Mouse (Mus musculus) splenic B cell, adult 2 months (primary cell): ENCODE measurements around the gene Serpinf1.

Experiments
- DNase-seq: peaks from one replicate; pipeline ENCODE4 v3.0.0-alpha.2; 2011; ENCODE audit warnings: low read depth, low spot score
- H3K27me3 ChIP-seq: 2 replicates; pipeline ENCODE4 v1.6.1; 2012; ENCODE audit warnings: mild to moderate bottlenecking, low read length, moderate library complexity, mixed read lengths; ENCODE audit not compliant: control insufficient read depth, poor library complexity, insufficient read depth, severe bottlenecking
- H3K36me3 ChIP-seq: 2 replicates; pipeline ENCODE4 v1.6.1; 2012; ENCODE audit warnings: mild to moderate bottlenecking, low read length, moderate library complexity, mixed read lengths; ENCODE audit not compliant: control insufficient read depth, poor library complexity, insufficient read depth, severe bottlenecking

Serpinf1 gene

GRCm38 (mm10) chr11:75449695-75450094, 27.2 kb upstream of the Serpinf1 start:
- no peaks in the 10 kb centered on the region for H3K27me3 ChIP-seq
- no peak for DNase-seq
- H3K36me3 ChIP-seq = peaks cover 21% of the 10 kb centered on the region

DNA sequence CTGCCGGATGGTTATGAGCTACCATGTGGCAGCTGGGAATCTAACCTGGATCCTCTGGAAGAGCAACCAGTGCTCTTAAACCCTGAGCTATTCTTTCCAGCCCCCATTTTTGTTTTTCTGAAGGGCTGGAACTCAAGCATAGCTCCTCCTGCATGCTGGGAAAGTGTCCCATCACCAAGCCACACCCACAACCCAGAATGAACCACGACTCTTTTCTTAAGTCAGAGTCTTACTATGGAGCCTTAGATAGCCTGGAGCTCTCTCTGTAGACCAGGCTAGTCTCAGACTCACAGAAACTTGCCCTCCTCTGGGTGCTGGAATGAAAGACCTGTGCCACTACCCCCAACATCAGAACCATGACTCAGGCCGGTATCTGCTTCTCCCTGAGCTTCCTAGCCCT, 26.1 kb upstream of the Serpinf1 start:
- no peak for DNase-seq
- H3K36me3 ChIP-seq = peaks cover 23% of the 10 kb centered on the region
- no peaks in the 10 kb centered on the region for H3K27me3 ChIP-seq

- no peak for DNase-seq
- Histone ChIP-seq H3K27me3 (no peaks in the 10 kb centered on the region), H3K36me3 (peaks cover 22% of the 10 kb centered on the region)
Measured at GRCm38 (mm10) chr11:75443711-75444110, 21.2 kb upstream of the Serpinf1 start.

- no peak for DNase-seq
- no peaks in the 10 kb centered on the region for H3K27me3 ChIP-seq
- peaks cover 17% of the 10 kb centered on the region for H3K36me3 ChIP-seq
Measured at GRCm38 (mm10) chr11:75441601-75442000, 19.1 kb upstream of the Serpinf1 start.

DNA sequence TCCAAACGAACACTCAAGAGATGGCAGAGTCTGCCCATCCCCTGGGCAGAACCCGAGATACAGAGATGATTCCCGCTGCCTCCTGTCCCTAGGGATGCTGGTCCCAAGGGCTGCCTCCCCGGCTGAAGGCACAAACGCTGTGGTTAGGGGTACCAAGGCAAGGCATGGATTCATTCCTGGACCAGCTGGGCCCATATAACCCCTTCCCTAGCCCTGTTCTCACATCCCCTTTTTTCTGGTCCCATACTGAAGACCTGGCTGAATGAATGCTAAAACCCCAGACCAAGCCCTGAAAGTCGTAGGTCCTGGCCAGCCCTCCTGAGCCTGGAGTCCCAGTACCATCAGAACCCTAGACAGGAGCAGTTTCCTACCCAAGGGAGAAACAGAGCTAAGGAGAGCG, 18.5 kb upstream of the Serpinf1 start:
- DNase-seq = no peak
- Histone ChIP-seq H3K36me3 (peaks cover 15% of the 10 kb centered on the region), H3K27me3 (no peaks in the 10 kb centered on the region)

DNA sequence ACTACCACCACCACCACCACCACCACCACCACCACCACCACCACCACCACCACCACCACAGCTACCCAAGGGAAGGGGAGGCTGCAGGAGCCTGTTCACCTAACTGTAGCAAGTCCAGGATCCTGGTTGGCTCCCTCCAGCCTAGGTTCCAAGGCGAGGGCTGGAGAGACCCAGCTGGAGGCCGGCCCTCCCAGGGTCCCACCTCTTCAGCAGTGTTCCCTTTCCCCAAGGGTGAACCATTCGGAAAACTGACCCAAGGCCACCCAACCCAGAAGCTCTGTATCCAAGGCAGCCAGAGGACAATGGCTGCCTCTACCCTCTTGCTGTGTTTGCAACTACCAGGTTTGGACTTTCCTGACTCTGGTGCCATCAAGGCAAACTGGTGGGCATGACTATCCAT, 17.4 kb upstream of the Serpinf1 start:
- DNase-seq = no peak
- Histone ChIP-seq H3K36me3 (peaks cover 9% of the 10 kb centered on the region), H3K27me3 (no peaks in the 10 kb centered on the region)

DNA sequence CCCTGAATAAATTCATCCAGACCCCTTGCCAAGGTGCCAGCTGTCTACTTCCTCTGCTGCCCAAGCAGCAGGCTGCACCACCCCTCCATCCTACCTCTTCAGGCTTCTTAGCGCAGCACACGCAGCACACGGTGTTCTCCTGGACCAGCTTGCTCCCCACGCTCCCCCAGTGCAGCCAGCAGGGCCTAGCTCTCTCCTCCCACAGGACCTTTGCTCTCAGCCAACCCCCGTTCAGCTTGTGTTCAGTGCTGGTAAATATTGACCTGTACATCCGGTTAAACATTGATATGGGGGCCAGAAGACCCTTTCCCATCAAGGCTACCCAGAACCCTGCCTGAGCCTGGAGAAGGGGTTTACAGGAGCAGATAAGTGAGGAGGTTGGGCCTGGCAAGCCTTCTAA, 16.9 kb upstream of the Serpinf1 start, which contains the start of gene Serpinf2:
Gene Serpinf2, minus strand, starts transcription at position 229 of the 400 bp plus-strand sequence.
- Histone ChIP-seq H3K36me3 (peaks cover 6% of the 10 kb centered on the region), H3K27me3 (no peaks in the 10 kb centered on the region)
- DNase-seq = no peak

GRCm38 (mm10) chr11:75438804-75439203, 16.3 kb upstream of the Serpinf1 start:
- peaks cover 6% of the 10 kb centered on the region for H3K36me3 ChIP-seq
- no peak for DNase-seq

DNA sequence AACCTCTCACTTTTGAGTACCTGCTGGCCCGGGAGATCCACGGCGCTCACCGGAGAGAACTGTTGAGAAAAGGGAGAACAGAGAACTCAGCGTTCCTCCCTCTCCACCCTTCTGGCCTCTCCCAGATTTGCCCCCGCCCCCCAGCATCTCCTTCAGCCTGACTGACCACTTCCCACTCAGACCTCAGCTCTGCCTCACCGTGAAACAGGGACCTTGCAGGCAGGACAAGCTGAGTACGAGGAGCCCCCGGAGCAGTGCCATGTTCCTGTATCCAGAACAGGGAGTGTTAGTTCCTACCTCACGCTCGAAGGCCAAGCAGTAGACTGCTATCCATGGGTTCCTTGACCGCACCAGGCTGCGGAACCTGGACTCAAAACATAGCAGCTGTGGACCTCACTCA, 15.7 kb upstream of the Serpinf1 start:
- H3K36me3 ChIP-seq = peaks cover 6% of the 10 kb centered on the region
- DNase-seq = no peak

More at GRCm38 (mm10) chr11:75438804-75439203, 16.3 kb upstream of the Serpinf1 start:
- no peaks in the 10 kb centered on the region for H3K27me3 ChIP-seq

DNA sequence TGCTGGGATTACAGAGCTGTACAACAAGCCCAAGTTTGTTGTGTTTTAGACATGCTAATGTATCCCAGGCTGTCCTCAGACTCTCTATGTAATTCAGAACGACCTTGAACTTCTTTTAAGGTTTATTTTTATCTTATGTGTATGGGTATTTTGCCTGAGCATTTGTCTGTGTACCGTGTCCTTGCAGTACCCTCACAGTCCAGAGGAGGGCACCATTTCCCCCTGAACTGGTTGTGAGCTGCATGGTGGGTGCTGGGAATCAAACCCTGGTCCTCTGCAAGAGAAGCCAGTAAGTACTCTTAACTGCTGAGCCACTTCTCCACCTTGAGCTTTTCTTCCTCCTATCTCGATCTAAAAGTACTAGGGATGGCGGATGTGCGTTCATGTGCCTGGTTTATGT, 11.6 kb upstream of the Serpinf1 start:
- no peaks in the 10 kb centered on the region for H3K36me3 ChIP-seq
- no peaks in the 10 kb centered on the region for H3K27me3 ChIP-seq
- no peak for DNase-seq

More for the DNA sequence above, 15.7 kb upstream of the Serpinf1 start:
- H3K27me3 ChIP-seq = no peaks in the 10 kb centered on the region

- Histone ChIP-seq H3K27me3 (no peaks in the 10 kb centered on the region), H3K36me3 (no peaks in the 10 kb centered on the region)
- DNase-seq = no peak
Measured at GRCm38 (mm10) chr11:75431307-75431706, 8.8 kb upstream of the Serpinf1 start.

DNA sequence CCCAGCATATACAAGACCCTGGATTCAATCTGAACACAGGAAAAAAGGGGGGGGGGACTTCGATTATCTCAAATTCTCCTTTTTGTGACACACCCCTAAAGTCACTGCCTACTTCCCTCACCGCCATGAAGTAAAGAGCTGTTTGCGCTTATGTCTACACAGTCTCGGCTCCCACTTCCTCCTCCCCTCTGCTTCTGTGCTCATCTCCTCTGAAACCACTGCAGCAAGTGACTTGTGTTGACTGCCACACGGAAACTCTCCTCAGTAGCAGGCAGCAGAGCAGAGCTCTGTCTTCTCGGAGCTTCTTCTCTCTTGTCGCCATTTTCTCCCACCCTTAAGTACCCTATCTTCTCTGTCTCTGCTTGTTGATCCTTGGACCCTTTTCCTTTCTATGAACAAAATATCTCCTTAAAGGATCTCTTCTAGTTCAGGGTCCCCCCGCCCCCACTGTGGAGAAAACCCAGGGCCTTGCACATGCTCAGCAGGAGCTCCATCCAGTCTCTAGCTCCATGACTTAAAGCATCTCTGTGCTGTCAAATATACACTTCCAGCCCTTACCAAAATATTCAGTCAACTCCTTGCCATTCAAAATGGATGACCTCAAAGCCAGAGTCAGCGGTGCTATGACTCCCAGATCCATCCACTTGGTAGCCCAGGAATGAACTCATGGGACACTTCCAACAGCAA, 6.7 kb upstream of the Serpinf1 start:
- DNase-seq = peak; percentile 75
- H3K36me3 ChIP-seq = no peaks in the 10 kb centered on the region
- no peaks in the 10 kb centered on the region for H3K27me3 ChIP-seq

DNA sequence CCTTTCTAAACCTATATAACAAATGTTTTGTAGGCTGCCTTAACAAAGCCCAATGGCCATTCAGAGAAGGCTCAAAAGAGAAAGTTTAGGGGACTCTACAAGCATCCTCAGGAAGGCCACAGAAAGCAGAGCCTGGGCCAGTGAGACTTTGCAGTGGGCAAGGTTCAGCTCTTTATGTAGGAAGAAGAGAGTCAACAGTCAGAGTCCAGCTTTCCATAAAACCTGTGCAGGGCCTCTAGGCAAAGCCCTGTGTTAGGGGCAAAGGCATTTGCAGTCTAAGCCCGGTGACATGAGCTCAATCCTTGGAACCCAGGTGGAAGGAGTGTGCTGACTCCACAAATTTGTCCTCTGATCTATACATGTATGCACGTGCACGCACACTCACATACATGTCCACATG, 2.0 kb upstream of the Serpinf1 start:
- Histone ChIP-seq H3K36me3 (no peaks in the 10 kb centered on the region), H3K27me3 (no peaks in the 10 kb centered on the region)
- DNase-seq = no peak

DNA sequence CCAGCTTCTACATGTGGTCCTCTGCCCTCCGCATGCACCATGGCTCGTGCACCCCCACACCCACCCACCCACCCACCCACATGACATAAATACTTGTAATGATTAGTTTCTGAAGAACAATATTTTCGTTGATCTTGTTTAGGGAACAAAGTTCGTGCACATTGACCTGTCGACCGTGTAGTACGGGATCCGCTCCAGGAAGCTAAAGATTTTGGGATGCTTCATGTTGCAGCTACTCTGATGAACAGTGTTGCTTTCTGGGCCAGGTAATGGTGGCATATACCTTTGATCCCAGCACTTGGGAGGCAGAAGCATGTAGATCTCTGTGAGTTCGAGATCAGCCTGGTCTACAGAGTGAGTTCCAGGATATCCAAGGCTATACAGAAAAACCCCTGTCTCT, 1.5 kb upstream of the Serpinf1 start:
- Histone ChIP-seq H3K36me3 (no peaks in the 10 kb centered on the region), H3K27me3 (no peaks in the 10 kb centered on the region)
- no peak for DNase-seq

DNA sequence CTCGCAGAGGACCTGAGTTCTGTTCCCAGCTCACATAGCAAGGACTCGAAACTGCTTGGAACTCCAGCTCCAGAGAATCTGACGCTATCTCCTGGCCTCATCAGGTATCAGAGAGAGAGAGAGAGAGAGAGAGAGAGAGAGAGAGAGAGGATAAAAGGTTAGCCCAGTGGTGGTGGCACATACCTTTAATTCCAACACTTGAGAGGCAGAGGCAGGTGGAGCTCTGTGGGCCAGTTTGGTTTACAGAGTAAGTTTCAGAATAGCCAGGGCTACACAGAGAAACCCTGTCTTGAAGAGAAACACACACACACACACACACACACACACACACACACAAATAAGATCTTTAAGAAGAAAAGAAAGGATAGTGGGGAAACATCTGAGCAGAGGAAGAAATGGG, 590 bp upstream of the Serpinf1 start:
- Histone ChIP-seq H3K36me3 (no peaks in the 10 kb centered on the region), H3K27me3 (no peaks in the 10 kb centered on the region)
- DNase-seq = no peak
